Mouse (Mus musculus) myocyte (in vitro differentiated cells): Measurements from ENCODE around the gene Glipr2.

ENCODE experiments used
- CEBPB ChIP-seq: IDR thresholded peaks from 2 replicates; pipeline ENCODE4 v1.6.1; 2011; ENCODE audit warnings: mild to moderate bottlenecking, moderate library complexity; ENCODE audit not compliant: poor library complexity, insufficient read depth, severe bottlenecking
- MAX ChIP-seq: IDR thresholded peaks from one replicate; pipeline ENCODE4 v1.6.1; 2011; ENCODE audit warnings: low read depth, mild to moderate bottlenecking, control low read depth
- MYOG ChIP-seq, 3 experiments: IDR thresholded peaks; one replicate each; pipeline ENCODE4 v1.6.1; 2011; ENCODE audit warnings: control low read depth in 2 of 3, low read depth in 2 of 3, mild to moderate bottlenecking in 2 of 3; ENCODE audit not compliant: insufficient read length in 2 of 3, control insufficient read depth in 1 of 3, insufficient read depth in 1 of 3
- POLR2A ChIP-seq: IDR thresholded peaks from one replicate; pipeline ENCODE4 v1.6.1; 2011; ENCODE audit warnings: low read depth, mild to moderate bottlenecking, control low read depth, moderate library complexity; ENCODE audit not compliant: insufficient read length
- POLR2AphosphoS2 ChIP-seq: IDR thresholded peaks from one replicate; pipeline ENCODE4 v1.6.1; 2011; ENCODE audit warnings: low read depth, control low read depth; ENCODE audit not compliant: insufficient read length
- TCF3 ChIP-seq: IDR thresholded peaks from one replicate; pipeline ENCODE4 v1.6.1; 2011; ENCODE audit warnings: low read depth, control low read depth; ENCODE audit not compliant: insufficient read length
- USF1 ChIP-seq: IDR thresholded peaks from one replicate; pipeline ENCODE4 v1.6.1; 2011; ENCODE audit warnings: low read depth, mild to moderate bottlenecking, control low read depth, moderate library complexity

GRCm38 (mm10) chr4:43994342-43994741 is 37.1 kb downstream of the Glipr2 start:
- TF ChIP-seq POLR2AphosphoS2 (no peak), MYOG (IDR thresholded peaks at IDR 0.05; ENCODE audit: control insufficient read depth in 1 of 3, insufficient read depth in 1 of 3, insufficient read length in 2 of 3, low read depth in 2 of 3) (no peak), USF1 (no peak), MAX (no peak), CEBPB (no peak), POLR2A (no peak), TCF3 (no peak)
